Mouse (Mus musculus) c-Kit-positive CD71-positive TER-119-positive erythroid progenitor cells, embryonic 14.5 days (primary cell): ENCODE data around the gene Cfap74.
A peak's percentile ranks its signal among the peaks of the same experiment; 100 is the strongest.
"Not testable (repeated sequence)": the region's sequence is repeated elsewhere in the genome, so short reads cannot be mapped to it uniquely, and the experiment has no call there.

ENCODE experiments used
- DNase-seq: peaks from one replicate; pipeline ENCODE4 v3.0.0-alpha.2; 2013; ENCODE audit warnings: low spot score

Cfap74 gene

DNA sequence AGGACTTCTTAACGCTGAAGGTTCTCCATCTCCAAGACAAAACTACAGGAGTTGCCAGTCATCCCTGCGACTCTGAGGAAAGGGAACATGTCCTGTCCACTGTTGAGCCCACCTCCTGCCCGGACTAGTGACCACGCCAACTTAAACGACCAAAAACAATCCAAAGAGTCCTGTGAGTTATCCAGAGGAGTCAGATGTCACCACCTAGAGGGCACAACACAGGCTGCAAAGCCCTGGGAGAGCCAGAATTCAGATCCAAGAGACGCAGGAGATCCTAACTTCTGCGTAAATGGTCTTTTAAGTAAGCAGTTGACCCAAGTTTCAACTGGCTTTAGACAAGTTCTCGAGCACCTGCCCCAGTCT lies 314 bp upstream of the Cfap74 start:
- no peak for DNase-seq

DNA sequence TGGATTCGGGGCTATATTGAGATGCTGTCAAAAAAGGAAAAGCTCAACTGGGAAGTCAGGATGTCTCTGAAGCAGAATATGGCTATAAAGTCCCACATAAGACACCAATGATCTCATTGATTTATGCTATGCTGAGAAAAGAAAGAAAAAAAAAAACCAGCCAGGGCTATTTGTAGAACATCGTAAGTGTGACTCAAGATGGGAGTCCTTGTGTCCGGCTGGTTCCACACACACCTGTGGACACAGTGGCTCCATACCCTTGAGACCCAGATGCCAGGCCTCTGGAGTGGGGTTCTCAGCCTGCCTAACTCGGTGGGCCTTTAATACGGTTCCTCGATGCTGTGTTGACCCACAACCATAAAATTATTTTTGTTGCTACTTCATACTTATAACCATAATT lies 3.1 kb downstream of the Cfap74 start:
- DNase-seq, result no peak

DNA sequence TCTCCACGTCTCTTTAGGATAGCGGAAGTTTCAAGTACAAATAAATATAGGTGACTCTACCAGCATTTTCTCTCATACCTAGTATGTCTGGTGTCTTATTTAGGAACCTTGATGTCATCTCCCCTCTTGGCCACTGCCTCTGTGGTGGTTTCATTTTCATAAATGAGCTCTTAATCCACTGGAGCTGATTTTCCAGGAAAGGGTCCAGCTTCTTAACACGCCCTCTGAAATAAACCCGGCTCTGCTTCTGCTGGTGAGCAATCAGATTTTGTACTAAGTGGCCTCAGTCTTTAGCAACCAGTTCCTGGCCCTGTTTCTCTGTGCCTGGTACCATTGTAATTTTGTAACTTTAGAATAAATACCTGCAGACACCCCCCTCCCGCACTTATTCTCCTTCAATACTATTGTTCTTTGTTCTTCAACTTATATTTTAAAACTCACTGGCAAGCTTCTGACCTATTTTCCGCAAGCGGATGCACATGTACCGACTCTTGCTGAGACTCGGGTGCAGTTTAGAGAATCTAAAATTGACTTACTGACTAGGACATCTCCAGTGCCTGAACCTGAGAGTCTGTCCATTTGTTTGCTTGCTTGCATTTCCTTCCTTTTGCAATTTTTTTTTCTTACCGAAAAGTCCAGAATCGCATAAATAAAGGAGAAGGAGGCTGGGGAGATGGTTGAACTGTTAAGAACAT lies 4.8 kb downstream of the Cfap74 start:
- no peak for DNase-seq

DNA sequence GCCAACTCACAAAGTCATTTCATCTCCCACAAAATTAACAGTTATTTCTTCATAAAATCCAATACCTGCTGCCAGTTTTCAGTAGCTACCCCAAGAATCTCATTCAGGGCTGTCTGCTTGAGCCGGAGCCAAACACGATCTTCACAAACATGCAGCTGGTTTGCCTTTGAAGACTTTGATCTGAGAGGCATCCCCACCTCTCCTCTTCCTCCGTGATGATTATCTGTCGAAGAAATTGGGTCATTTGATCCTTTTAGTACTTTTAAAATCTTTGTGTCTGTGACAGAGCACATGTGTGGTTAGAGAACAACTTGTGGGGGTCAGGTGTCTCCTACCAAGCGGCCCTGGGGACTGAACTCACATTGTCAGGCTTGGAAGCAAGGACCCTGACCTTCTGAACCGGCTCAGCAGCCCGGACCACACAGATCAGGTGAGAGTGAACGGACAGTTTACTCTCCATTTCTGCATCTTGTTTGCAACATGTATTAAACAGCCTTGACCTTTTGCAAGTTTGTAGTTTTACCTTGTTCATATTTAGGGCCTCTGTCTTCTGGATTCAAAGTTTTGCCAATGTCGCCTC lies 5.8 kb downstream of the Cfap74 start:
- DNase-seq, result no peak

DNA sequence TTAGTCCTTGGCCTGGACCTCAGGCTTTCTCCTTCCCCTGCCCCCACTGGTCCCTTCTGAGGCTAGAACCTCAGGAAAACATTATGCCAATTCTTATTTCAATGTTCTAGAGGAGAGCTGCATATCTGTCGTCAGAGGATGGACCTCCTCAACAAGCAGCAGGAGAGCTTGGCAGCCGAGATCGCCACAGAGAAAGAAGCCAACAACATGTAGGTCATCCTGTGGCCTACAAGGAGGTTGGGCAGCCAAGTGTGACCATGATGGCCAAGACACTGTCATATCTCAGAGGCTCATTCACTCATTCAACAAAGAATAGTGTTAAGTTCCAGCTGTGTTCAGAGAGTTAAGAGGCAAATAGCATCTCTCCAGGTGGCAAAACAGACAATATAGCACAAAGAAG lies 11.1 kb downstream of the Cfap74 start:
- no peak for DNase-seq

DNA sequence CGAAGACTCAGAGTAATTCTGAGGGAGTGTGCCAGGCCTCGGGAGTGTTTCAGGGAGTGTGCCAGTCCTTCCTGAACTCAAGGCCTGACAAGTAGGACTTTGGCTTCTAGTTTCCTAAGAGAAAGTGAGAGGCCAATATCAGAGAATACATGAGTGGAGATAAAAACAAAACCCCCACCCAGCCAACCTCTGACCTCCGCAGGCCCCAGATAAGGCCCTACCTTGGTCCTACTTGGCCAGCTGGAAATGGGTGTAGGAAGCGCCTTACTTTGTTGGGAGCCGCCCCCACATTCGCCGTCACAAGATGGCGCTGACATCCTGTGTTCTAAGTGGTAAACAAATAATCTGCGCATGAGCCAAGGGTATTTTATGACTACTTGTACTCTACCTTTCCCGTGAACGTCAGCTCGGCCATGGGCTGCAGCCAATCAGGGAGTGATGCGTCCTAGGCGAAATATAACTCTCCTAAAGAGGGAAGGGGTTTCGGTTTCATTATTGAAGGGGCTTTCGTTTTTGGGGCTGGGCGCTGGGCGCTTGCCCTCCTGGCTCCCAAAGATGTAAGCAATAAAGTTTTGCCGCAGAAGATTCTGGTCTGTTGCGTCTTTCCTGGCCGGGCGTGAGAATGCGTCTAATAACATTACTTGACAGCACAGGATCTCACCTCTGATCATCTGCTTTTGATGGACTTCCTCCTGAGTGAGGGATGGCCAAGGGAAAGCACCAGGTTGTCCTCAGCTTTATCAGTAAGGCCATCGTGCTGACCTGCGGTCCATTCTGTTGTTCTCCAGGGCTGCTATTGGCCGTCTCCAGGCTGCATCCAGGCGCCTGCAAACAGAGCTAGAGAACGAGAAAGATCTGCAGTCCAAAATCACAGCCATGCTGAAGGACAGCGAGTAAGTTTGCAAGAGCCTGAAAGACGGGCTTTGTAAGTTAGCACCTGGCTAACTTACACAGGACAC lies 12.7 kb downstream of the Cfap74 start:
- DNase-seq, result not testable (repeated sequence)

DNA sequence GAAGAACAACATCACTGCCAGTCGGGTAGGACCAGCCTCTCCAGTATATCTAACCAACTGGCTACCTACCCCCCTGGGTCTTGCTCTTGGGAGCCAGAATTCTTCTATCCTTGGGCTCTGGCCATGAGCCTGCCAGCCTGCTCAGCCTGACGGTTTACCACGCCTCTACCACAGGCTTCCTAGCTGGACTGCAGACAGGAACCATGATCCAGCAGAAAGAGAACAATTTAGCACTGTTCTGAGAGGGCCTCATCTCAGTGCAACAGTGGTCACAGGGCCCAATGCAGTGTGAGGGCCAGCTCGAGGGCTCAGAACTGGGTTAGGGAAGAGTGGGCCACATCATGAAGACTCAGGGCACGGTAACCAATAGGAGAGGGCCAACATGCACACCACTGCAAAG lies 15.0 kb downstream of the Cfap74 start:
- no peak for DNase-seq

DNA sequence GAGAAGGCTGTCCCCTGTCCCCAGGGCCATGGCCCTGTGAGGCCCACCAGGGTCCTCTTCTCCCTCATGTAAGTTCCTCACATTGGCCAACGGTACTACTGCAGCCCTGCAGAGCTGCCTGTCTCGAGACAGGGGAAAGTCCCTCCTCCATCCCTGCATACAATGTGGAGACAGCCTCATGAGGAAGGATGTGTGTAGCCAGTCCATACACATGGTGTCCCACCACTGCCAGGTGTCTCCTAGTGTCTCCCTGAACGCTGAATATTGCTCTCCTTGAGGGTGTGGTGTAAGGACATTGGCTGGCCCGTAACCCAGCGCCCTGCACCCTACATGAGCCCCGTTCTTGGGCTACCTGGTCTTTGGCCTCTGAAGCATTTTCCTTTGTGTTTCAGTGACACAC lies 17.3 kb downstream of the Cfap74 start:
- no peak for DNase-seq

DNA sequence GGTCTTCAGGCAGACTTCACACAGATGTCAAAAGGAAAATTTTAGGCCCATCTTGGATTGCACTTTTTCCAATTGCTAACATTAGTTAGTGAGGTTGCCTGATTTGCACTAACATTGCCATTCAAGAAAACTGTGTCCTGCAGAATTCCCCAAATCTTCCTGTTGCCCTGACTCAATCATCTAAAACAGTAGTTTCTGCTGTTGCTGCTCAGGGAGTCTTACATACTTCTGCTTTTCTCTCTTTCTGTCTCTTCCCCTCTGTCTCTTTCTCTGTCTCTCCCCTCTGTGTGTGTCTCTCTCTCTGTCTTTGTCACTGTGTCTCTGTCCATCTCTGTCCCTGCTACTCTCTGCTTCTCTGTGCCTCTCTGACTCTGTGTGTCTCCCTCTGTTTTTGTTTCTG lies 19.5 kb downstream of the Cfap74 start:
- DNase-seq, result no peak

DNA sequence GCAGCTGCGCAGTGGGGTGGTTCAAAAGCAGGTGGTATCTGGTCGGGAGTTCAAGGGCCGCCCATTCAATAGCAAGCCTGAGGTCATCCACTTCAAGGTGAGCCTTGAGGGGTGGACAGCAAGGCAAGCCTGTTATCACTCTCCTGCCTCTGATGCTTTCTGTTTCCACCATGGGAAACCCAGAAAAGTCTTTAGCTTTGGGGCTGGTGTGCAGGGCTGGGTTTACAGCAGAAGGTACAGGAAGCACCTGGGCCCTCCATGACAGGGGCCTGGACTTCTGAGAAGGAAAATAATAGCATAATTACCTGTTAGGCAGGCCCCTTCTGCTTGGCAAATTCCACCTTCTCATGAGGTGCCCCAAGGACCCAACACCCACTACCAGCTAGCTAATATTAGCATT lies 20.2 kb downstream of the Cfap74 start:
- no peak for DNase-seq

DNA sequence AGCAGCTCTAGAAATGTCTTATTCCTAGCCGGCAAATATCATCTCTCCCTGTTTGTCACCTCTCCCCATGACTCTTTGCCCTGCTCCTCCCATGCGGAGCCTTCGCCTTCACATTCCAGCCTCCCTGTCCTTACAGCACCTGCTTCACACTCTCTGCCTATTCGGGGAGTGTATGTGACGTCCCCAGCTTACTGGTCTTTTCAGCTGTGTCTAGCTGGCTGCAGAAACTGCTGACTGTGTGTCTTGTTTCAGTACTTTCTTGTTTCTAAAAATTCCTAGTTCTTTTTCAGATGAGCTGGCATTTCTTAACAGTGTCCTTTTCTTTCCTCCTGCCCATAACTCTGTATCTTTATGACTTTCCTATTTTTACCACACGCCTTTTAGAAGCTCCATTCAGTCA lies 23.4 kb downstream of the Cfap74 start:
- no peak for DNase-seq

DNA sequence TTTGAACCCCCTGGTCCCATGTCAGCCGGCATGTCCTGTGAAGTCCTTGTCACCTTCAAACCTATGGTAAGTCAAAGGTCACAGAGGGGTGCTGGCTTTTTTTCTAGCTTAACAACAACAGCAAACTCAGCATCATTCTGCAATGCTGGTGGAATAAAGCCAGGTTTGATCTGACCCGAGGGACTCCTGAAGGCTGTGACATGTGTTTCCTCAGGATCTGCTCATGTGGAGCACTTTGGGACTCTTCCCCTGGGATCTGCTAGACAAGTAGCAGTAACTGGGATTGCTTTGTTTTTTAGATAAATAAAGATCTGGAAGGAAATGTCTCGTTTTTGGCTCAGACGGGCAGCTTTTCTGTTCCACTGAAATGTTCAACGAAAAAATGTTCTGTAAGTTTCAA lies 25.0 kb downstream of the Cfap74 start:
- no peak for DNase-seq

DNA sequence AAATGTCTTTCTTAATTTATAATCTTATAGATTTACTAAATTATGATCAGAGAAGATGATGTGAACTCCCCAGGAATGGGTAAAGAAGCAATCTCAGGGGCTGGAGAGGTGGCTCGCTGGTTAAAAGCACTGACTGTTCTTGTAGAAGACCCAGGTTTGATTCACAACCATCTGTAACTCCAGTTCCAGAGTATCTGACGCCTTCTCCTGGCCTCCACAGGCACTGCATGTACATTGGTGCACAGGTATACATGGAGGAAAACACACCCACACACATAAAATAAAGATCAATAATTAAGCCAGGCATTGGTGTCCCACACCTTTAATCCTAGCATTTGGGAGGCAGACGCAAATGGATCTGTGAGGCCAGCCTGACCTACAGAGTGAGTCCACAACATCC lies 33.8 kb downstream of the Cfap74 start:
- no peak for DNase-seq

DNA sequence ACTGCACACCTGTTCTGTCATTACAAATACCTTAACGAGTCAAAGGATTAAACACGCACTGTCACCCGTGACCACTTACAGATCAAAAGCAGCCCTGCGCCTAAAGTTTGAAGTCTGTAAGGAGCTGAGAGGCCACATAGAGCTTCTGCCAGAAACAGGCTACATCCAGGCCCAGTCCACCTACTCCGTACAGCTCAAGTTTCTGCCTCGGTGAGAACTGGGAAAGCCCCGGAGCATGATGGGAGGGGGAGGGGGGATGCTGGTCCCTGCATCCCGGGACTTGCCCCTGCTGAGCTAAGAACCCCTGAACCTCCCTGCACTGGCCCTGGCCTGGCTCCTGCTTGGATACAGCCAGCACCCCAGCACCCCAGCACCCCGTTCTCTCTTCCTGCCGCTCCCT lies 42.6 kb downstream of the Cfap74 start:
- no peak for DNase-seq

DNA sequence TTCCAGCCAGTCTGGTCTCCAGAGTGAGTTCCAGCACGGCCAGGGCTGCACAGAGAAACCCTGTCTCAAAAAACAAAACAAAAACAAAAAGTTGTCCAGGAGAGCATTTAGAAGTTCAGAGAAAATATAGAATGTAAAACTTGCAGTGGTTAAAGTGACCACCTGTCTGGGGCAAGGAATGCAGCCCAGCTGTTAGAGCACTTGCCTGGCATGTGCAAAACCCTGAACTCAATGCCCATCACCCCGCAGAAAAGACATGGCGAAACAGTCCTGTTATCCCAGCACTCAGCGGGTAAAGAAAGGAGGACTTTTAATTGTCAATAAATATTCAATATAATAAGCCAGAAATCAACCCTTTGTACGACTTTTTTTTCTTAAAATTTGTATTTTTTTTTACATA lies 49.6 kb downstream of the Cfap74 start:
- no peak for DNase-seq

DNA sequence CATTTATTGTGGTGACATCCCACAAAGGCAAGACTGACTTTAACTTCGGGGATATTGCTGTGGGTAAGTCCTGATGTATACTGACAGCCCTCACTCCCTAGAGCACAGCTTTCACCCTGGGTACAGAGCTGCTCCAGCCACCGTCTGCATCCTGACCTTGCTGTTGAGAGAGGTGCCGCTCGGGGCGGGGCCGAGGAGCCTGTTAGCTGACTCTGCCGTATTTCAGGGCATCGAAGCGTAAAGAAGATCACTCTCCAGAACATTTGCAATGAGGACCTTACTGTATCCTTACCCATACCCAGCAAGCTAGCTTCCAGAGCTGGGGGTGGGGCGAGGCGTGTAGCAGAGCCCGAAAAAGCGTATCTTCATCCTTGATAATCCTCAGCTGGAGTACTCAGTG lies 54.1 kb downstream of the Cfap74 start:
- DNase-seq, result no peak

DNA sequence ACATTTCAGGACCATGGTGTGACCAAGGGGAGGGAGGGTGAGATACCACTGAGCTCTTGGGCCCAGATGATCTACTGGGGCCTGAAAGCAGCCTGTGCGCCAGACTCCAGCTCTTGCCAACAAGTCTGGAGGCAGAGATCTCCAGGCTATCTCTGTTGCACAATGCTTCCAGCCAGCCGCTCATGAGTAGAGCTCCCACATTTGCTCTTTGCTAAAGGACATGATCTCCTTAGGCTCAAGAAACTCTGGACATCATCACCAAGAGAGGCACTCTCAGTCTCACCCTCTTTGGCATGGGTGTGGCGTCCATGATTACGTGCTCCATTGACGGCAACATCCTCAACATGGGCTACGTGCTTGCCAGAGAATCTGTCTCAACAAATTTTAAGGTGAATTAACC lies 54.6 kb downstream of the Cfap74 start:
- DNase-seq, result no peak

DNA sequence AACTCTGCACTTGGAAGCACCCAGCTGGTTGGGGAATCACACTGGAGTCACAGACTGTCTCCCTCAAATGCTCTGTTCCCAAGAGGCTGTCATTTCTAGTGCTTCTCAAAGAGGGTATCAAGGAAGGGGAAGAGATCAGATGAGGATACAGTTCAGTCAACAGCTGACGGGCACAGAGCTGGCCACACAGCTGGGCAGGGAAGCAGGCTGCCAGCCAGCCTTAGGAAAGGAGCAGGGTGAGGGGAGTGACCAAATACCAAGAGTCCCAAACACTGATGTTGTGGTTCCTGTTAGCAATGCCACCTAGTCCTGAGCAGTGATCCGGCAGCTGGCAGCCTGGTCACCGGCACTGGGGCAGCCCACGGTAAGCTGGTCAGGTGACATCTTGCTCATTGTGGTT lies 55.1 kb downstream of the Cfap74 start:
- DNase-seq, result no peak

DNA sequence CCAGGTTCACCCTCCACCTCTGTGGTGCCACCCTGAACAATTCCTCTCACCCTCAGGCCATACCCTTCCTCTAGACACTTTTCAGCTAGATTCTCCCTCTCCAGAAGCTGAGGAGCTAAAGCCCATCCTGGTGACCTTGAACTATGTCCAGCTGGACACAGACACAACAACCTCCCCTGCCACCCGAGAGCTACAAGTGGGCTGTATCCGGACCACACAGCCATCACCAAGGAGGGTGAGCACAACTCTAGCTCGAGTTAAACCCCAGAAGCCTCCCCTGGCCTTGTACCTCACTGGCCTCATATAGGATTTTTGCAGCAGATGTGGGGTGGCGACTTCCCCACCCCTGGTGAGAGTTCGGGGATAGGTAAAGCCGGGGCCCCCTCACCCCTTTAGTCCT lies 56.6 kb downstream of the Cfap74 start:
- DNase-seq, result no peak

DNA sequence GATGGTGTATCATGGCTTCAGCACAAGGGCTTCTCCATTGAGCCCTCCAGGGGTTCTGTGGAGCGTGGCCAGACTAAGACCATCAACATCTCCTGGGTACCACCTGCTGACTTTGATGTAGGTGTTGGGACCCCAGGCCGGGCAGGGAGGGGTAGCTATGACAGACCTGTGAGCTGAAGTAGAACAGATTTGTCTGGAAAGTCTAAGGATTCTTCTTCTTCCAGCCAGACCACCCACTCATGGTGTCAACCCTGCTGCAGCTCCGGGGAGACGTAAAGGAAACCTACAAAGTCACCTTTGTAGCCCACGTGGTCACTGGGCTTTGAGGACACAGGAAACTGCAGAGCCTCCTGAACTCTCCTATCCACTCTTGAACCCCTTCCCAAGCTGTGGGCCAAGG lies 57.1 kb downstream of the Cfap74 start:
- DNase-seq, result no peak

DNA sequence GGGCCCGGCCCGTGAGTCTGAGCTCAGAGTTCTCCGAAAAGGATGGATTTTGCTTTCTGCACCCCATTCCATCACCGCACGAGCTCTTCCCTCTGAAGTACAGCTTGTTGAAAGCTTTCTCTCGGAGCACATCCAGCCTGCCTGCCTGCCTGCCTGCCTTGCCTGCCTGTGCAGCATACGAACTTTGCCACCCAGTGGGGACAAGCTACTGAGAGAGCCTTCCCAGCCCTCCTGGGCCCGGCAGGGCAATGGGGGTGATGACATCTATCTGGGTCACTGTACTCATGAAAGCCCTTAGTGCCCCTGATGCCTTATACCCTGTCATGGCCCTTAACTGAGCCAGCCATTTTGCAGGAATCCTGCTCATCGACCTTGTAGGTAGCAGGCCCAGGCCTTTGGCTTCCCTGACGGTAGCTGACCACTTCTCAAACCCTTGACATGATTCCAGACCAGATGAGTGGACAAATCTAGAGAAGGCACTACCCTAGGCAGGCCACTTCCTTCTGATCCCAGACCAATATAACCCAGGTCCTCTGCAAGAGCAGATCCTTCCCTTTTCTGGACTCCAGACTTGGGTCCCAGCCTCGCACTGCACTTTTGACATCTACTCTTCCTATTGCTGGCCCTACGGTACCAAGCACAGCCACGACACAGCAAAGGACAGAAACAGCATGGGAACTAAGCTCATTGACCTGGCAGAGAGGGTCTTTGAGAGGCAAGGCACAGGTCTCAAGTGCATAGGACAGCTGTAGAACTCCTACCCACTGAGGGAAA lies 58.4 kb downstream of the Cfap74 start:
- no peak for DNase-seq

DNA sequence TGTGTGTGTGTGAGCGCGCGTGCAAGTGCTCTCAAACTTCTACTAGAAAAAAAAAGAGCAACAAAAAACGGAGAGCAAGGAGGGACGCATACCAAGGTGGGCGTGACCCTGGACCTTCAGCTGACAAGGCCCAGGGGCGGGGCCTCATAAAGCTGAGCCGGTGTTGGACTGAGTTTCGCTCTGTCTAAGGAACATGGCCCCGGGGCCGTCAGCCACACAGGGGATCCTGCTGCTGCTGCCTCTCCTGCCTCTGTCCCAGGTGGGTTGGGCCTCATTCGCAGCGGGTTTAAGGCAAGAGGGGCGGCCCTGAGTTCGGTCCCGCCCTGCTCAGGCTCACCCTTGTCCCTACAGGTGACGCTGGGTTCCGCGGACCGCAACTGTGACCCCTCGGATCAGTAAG lies 60.0 kb downstream of the Cfap74 start, which contains the start of gene Tmem52:
Tmem52 (plus strand) TSS at position 163 of the 400 bp plus-strand sequence.
- DNase-seq, result peak; percentile 56
